Mouse (Mus musculus) CH12.LX (cell line): ENCODE measurements around the gene Hoxd8. TPM values are rescaled to one million over a fixed set of nuclear protein-coding genes. Genes with fewer than 3 reads are reported as not detected.

Experiments
- DNase-seq: peaks from one replicate; pipeline ENCODE4 v3.0.0-alpha.2; 2013; ENCODE audit errors: extremely low read depth
- H3K27ac ChIP-seq: 2 replicates; pipeline ENCODE4 v1.5.1; 2012; ENCODE audit warnings: low read depth, mild to moderate bottlenecking, control low read depth, moderate library complexity; ENCODE audit not compliant: insufficient read depth
- H3K27me3 ChIP-seq: replicated peaks from 2 replicates; pipeline ENCODE3; 2012; ENCODE audit warnings: inconsistent platforms
- H3K36me3 ChIP-seq, 2 experiments: replicated peaks in 1 of 2; 2 replicates each; pipeline versions ENCODE3 to v1.6.1; 2012; ENCODE audit warnings: inconsistent platforms in 1 of 2, low read length in 1 of 2, mild to moderate bottlenecking in 1 of 2, mixed read lengths in 1 of 2, moderate library complexity in 1 of 2; ENCODE audit not compliant: control insufficient read depth in 1 of 2, insufficient read depth in 1 of 2
- H3K4me1 ChIP-seq, 2 experiments: 2 replicates each; pipeline ENCODE4 v1.6.1; 2012; ENCODE audit warnings: inconsistent platforms in 1 of 2, moderate library complexity in 1 of 2; ENCODE audit not compliant: insufficient read depth in 2 of 2, control insufficient read depth in 1 of 2
- H3K4me2 ChIP-seq: 2 replicates; pipeline ENCODE4 v1.6.1; 2012; ENCODE audit warnings: low read depth, mild to moderate bottlenecking, control low read depth; ENCODE audit not compliant: poor library complexity, insufficient read depth, severe bottlenecking
- H3K4me3 ChIP-seq, 3 experiments: fragments of 150-350 bp in 1 of 3; sonication (generic) in 1 of 3; replicated peaks in 1 of 3; 2 replicates each; pipeline versions ENCODE3 to v1.5.1; 2011 to 2012; ENCODE audit warnings: low read depth in 2 of 3, low read length in 2 of 3, mild to moderate bottlenecking in 2 of 3, moderate library complexity in 2 of 3, control low read depth in 1 of 3, improper control_type of control experiment in 1 of 3, inconsistent platforms in 1 of 3, mixed read lengths in 1 of 3; ENCODE audit not compliant: poor library complexity in 1 of 3
- H3K79me2 ChIP-seq: replicated peaks from 2 replicates; pipeline ENCODE4 v1.6.1; 2012; ENCODE audit warnings: mild to moderate bottlenecking, moderate library complexity; ENCODE audit not compliant: control insufficient read depth, poor library complexity, insufficient read depth, severe bottlenecking; ENCODE audit errors: extremely low read depth
- H3K9ac ChIP-seq: 2 replicates; pipeline ENCODE4 v1.6.1; 2012; ENCODE audit warnings: low read depth, mild to moderate bottlenecking, control low read depth, moderate library complexity; ENCODE audit not compliant: insufficient read depth
- H3K9me3 ChIP-seq: replicated peaks from 2 replicates; pipeline ENCODE3; 2012; ENCODE audit warnings: low read length, inconsistent platforms, mixed read lengths
- CHD1 ChIP-seq: IDR thresholded peaks from 2 replicates; pipeline ENCODE4 v1.6.1; 2012; ENCODE audit warnings: low read depth, low read length, improper control_type of control experiment, inconsistent platforms
- CTCF ChIP-seq, 2 experiments: IDR thresholded peaks in 1 of 2; conservative IDR thresholded peaks in 1 of 2; 2 replicates each; pipeline ENCODE4 v1.5.1; 2011 to 2012; ENCODE audit warnings: low read depth in 2 of 2, low read length in 2 of 2, improper control_type of control experiment in 1 of 2, inconsistent platforms in 1 of 2, mild to moderate bottlenecking in 1 of 2, moderate library complexity in 1 of 2
- E2F4 ChIP-seq: IDR thresholded peaks from 2 replicates; pipeline ENCODE4 v1.6.1; 2011; ENCODE audit warnings: low read depth, low read length, improper control_type of control experiment; ENCODE audit not compliant: insufficient replicate concordance
- ELF1 ChIP-seq: IDR thresholded peaks from 2 replicates; pipeline ENCODE4 v1.6.1; 2014; ENCODE audit warnings: low read depth, mild to moderate bottlenecking, inconsistent platforms, low read length, improper control_type of control experiment
- EP300 ChIP-seq: IDR thresholded peaks from 2 replicates; pipeline ENCODE4 v1.6.1; 2011; ENCODE audit warnings: low read length, improper control_type of control experiment
- ETS1 ChIP-seq: conservative IDR thresholded peaks from 2 replicates; pipeline ENCODE4 v1.6.1; 2012; ENCODE audit warnings: low read depth, mild to moderate bottlenecking, inconsistent platforms, low read length, improper control_type of control experiment, moderate library complexity
- GABPA ChIP-seq: IDR thresholded peaks from 2 replicates; pipeline ENCODE4 v1.6.1; 2012; ENCODE audit warnings: low read depth, low read length, improper control_type of control experiment, inconsistent platforms; ENCODE audit not compliant: insufficient replicate concordance
- IRF4 ChIP-seq: IDR thresholded peaks from 2 replicates; pipeline ENCODE4 v1.6.1; 2014; ENCODE audit warnings: low read depth, mild to moderate bottlenecking, inconsistent platforms, low read length, improper control_type of control experiment
- JUN ChIP-seq: IDR thresholded peaks from 2 replicates; pipeline ENCODE4 v1.6.1; 2011; ENCODE audit warnings: low read depth, mild to moderate bottlenecking, low read length, improper control_type of control experiment, moderate library complexity; ENCODE audit not compliant: insufficient read depth
- JUND ChIP-seq: conservative IDR thresholded peaks from 2 replicates; pipeline ENCODE4 v1.6.1; 2011; ENCODE audit warnings: low read depth, low read length, improper control_type of control experiment
- KAT2A ChIP-seq: IDR thresholded peaks from 2 replicates; pipeline ENCODE4 v1.6.1; 2012; ENCODE audit warnings: low read length, improper control_type of control experiment, inconsistent platforms; ENCODE audit not compliant: insufficient replicate concordance
- MAFK ChIP-seq: IDR thresholded peaks from 2 replicates; pipeline ENCODE4 v1.6.1; 2011; ENCODE audit warnings: low read length, improper control_type of control experiment; ENCODE audit not compliant: insufficient replicate concordance
- MAX ChIP-seq: IDR thresholded peaks from 2 replicates; pipeline ENCODE4 v1.6.1; 2011; ENCODE audit warnings: low read length, improper control_type of control experiment
- MAZ ChIP-seq: IDR thresholded peaks from 2 replicates; pipeline ENCODE4 v1.6.1; 2012; ENCODE audit warnings: low read depth, mild to moderate bottlenecking, inconsistent platforms, low read length, improper control_type of control experiment, moderate library complexity
- MXI1 ChIP-seq: IDR thresholded peaks from 2 replicates; pipeline ENCODE4 v1.6.1; 2011; ENCODE audit warnings: mild to moderate bottlenecking, low read depth, low read length, improper control_type of control experiment
- MYC ChIP-seq: IDR thresholded peaks from 2 replicates; pipeline ENCODE4 v1.6.1; 2011; ENCODE audit warnings: low read depth, mild to moderate bottlenecking, improper control_type of control experiment, low read length
- NELFE ChIP-seq: IDR thresholded peaks from 2 replicates; pipeline ENCODE4 v1.6.1; 2011; ENCODE audit warnings: low read depth, low read length, improper control_type of control experiment
- PAX5 ChIP-seq: IDR thresholded peaks from 2 replicates; pipeline ENCODE4 v1.6.1; 2012; ENCODE audit warnings: low read length, inconsistent platforms, mixed read lengths
- POLR2A ChIP-seq: IDR thresholded peaks from 2 replicates; pipeline ENCODE4 v1.6.1; 2011; ENCODE audit warnings: low read depth, mild to moderate bottlenecking, improper control_type of control experiment, low read length
- RAD21 ChIP-seq: IDR thresholded peaks from 2 replicates; pipeline ENCODE4 v1.6.1; 2011; ENCODE audit warnings: low read depth, mild to moderate bottlenecking, low read length, improper control_type of control experiment, moderate library complexity
- RCOR1 ChIP-seq: conservative IDR thresholded peaks from 2 replicates; pipeline ENCODE4 v1.6.1; 2012; ENCODE audit warnings: low read depth, mild to moderate bottlenecking, inconsistent platforms, low read length, improper control_type of control experiment
- SIN3A ChIP-seq: IDR thresholded peaks from 2 replicates; pipeline ENCODE4 v1.6.1; 2012; ENCODE audit warnings: low read length, improper control_type of control experiment, inconsistent platforms
- TBP ChIP-seq: conservative IDR thresholded peaks from 2 replicates; pipeline ENCODE4 v1.6.1; 2011; ENCODE audit warnings: low read depth, low read length, improper control_type of control experiment
- TCF12 ChIP-seq: IDR thresholded peaks from 2 replicates; pipeline ENCODE4 v1.6.1; 2014; ENCODE audit warnings: low read depth, mild to moderate bottlenecking, inconsistent platforms, low read length, improper control_type of control experiment
- UBTF ChIP-seq: IDR thresholded peaks from 2 replicates; pipeline ENCODE4 v1.6.1; 2012; ENCODE audit warnings: low read depth, mild to moderate bottlenecking, inconsistent platforms, low read length, improper control_type of control experiment, moderate library complexity
- USF1 ChIP-seq: IDR thresholded peaks from 2 replicates; pipeline ENCODE4 v1.6.1; 2014; ENCODE audit warnings: low read depth, mild to moderate bottlenecking, inconsistent platforms, low read length, improper control_type of control experiment
- USF2 ChIP-seq: conservative IDR thresholded peaks from 2 replicates; pipeline ENCODE4 v1.6.1; 2011; ENCODE audit warnings: low read depth, low read length, improper control_type of control experiment
- ZNF384 ChIP-seq: IDR thresholded peaks from 2 replicates; pipeline ENCODE4 v1.6.1; 2012; ENCODE audit warnings: low read depth, low read length, improper control_type of control experiment, inconsistent platforms
- dilution Hi-C: fragments of 300-500 bp; cut with MboI; formaldehyde crosslinking; loops from 2 replicates; pipeline ENCODE4 v1.14.3; 2020; ENCODE audit warnings: low sequenced_read_pairs; ENCODE audit not compliant: extremely low pct_unique_long_range_greater_than_20kb, extremely low pct_ligation_motif_present
- in situ Hi-C: fragments of 300-500 bp; cut with MboI; formaldehyde crosslinking; loops from 3 replicates; pipeline ENCODE4 v1.14.3; 2019; ENCODE audit warnings: low sequenced_read_pairs, low pct_ligation_motif_present, low pct_unique_long_range_greater_than_20kb, mixed read lengths
- polyA plus RNA-seq: library from polyadenylated mRNA; unstranded; fragments of >175 nt; gene quantifications from 2 replicates; pipeline ENCODE4 v1.2.1, GENCODE M21; 2012; ENCODE audit warnings: low read depth; ENCODE audit not compliant: insufficient read length
- total RNA-seq, 2 experiments: library from RNA; depleted of rRNA; stranded (reverse); fragments of 300-350 nt in 1 of 2; fragments of >200 nt in 1 of 2; gene quantifications; 2 replicates each; pipeline ENCODE4 v1.2.3; 2012 to 2014

Gene Hoxd8
- total and polyA plus RNA-seq, 3 experiments, result 0.20 to 0.31 TPM; not detected in 1

- Histone ChIP-seq H3K4me2 (no peak overlapping the region), H3K27ac (no peak overlapping the region), H3K4me1 (peaks cover 14 to 25% of the 10 kb centered on the region in 2 experiments), H3K9ac (no peak overlapping the region), H3K27me3 (no peaks in the 10 kb centered on the region), H3K36me3 (peaks cover 8 to 19% of the 10 kb centered on the region in 2 experiments), H3K9me3 (peaks cover 8% of the 10 kb centered on the region), H3K4me3 (no peak overlapping the region), H3K79me2 (no peaks in the 10 kb centered on the region)
- dilution Hi-C loops (no loop called here), in situ Hi-C loops (no loop called here)
- TF ChIP-seq JUND (no peak), ETS1 (no peak), UBTF (no peak), CHD1 (no peak), JUN (no peak), TCF12 (no peak), USF2 (no peak), KAT2A (no peak), GABPA (no peak), MYC (no peak), POLR2A (no peak), ZNF384 (no peak), TBP (no peak), USF1 (no peak), NELFE (no peak), SIN3A (no peak)
- no peak for DNase-seq
These were observed 37.5 kb downstream of the Hoxd8 start for GRCm38 (mm10) chr2:74741979-74742277.

- TF ChIP-seq USF2 (no peak), CHD1 (no peak), ETS1 (no peak), MYC (no peak), MAZ (no peak), RAD21 (no peak), MXI1 (no peak), TBP (no peak), MAFK (no peak), NELFE (no peak), PAX5 (no peak), IRF4 (no peak), RCOR1 (no peak), EP300 (no peak), ELF1 (no peak), E2F4 (no peak), CTCF (conservative IDR thresholded peaks at IDR 0.05 in 1 of 2, IDR thresholded peaks at IDR 0.05 in 1 of 2; ENCODE audit: low read depth in 2 of 2, low read length in 2 of 2) (no peak), MAX (no peak)
- dilution Hi-C loops, result no loop called here
- H3K27me3 ChIP-seq, result no peaks in the 10 kb centered on the region
These were observed 41.3 kb downstream of the Hoxd8 start for GRCm38 (mm10) chr2:74745540-74746297.

More at GRCm38 (mm10) chr2:74745540-74746297, 41.3 kb downstream of the Hoxd8 start:
- peaks cover 8% of the 10 kb centered on the region for H3K9me3 ChIP-seq
- no peaks in the 10 kb centered on the region for H3K4me1 ChIP-seq
- H3K4me3 ChIP-seq, result no peak overlapping the region
- no peak overlapping the region for H3K27ac ChIP-seq
- H3K79me2 ChIP-seq, result no peaks in the 10 kb centered on the region
- H3K36me3 ChIP-seq, result peaks cover 8 to 20% of the 10 kb centered on the region in 2 experiments
- no peak for DNase-seq
- in situ Hi-C loops, result no loop called here
- H3K4me2 ChIP-seq, result no peak overlapping the region
- no peak overlapping the region for H3K9ac ChIP-seq
